Comparison of ENCODE assay signal across 9 mouse cellular contexts in the genomic region with DNA sequence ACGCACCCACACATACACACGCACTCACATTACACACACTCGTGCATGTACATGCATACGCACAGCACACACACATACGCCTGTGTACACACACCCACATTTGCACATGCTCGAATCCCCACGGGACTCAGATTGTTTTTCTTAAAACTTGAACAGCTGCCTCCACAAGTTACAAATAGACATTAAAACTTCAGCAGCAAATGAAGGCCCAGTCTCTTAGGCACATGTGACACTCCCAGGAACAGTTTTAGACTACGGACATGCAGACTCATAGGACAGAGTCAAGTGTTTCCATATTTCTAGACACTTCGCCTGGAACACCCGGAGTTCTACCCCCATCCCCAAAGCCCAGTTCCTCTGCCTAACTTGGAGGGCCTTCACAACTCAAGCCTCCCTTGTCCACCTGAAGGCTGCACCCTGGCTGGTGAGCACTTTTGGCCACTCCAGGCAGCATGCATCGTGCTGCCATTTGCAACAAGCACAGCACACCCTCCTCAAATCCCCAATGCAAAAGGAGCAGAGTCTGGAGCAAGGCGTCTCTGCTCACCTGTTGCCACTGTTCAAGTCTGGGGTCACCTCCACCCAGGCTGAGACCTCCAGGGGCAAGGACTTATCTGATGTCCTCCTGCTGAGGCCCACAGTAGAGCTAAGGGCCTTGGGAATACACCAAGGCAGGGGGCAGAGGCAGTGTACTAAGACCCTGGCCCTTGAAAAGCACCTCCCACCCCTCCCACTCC. TPM values are rescaled to one million over a fixed set of nuclear protein-coding genes. Genes with fewer than 3 reads are reported as not detected.
DNase-seq lines count a peak whose midpoint lies in the region; ATAC-seq and TF ChIP-seq lines count a peak whose summit lies in the region.
"Had no signal": no experiment of that assay in that cellular context is flagged by ENCODE, and none has a peak within 500 bp of the region (broad histone marks: within the 10 kb centered on the region; RNA-seq: fewer than 3 reads in every experiment).

No protein-coding gene starts in this region.

- TF ChIP-seq POLR2A in ES-Bruce4 (IDR thresholded peaks at IDR 0.05; ENCODE audit: insufficient read depth, low read length), result no peak

- peaks cover 82% of the 10 kb centered on the region for H3K4me1 ChIP-seq in heart, embryonic 13.5 days
- H3K4me1 ChIP-seq in ES-Bruce4 (ENCODE audit: control insufficient read depth, insufficient read depth, low read length), result peaks cover 6% of the 10 kb centered on the region
- peaks cover 27% of the 10 kb centered on the region for H3K4me1 ChIP-seq in hindbrain, embryonic 12.5 days
- peaks cover 17% of the 10 kb centered on the region for H3K4me1 ChIP-seq in liver, embryonic 16.5 days (ENCODE audit: control insufficient read depth, low read depth, low read length)

- no peak for DNase-seq in heart, postnatal 36 days
- no peak for DNase-seq in frontal cortex, postnatal 25 days (ENCODE audit: low spot score in 2 of 2)
- DNase-seq in adrenal gland, adult 18-20 months (ENCODE audit: low spot score in 2 of 2), result no peak
- no peak for DNase-seq in frontal cortex, postnatal 14 days (ENCODE audit: low spot score in 2 of 2)

- peak overlapping the region; percentile 98 for H3K27ac ChIP-seq in heart, embryonic 13.5 days (replicated peaks)
- no peak overlapping the region for H3K27ac ChIP-seq in ES-Bruce4 (ENCODE audit: insufficient read depth, low read length)
- no peak overlapping the region for H3K27ac ChIP-seq in hindbrain, embryonic 12.5 days
- no peak overlapping the region for H3K27ac ChIP-seq in liver, embryonic 16.5 days (ENCODE audit: low read length)

- H3K9ac ChIP-seq in heart, embryonic 13.5 days, result peak overlapping the region; percentile 98
- H3K9ac ChIP-seq in ES-Bruce4 (ENCODE audit: low read depth, poor library complexity, severe bottlenecking), result no peak overlapping the region; the same call in 1 of the 2 replicates
- no peak overlapping the region for H3K9ac ChIP-seq in hindbrain, embryonic 12.5 days
- no peak overlapping the region for H3K9ac ChIP-seq in liver, embryonic 16.5 days (ENCODE audit: low read depth, low read length)

- 40% methylated on average over 12 of the region's 12 CpGs for WGBS in heart, embryonic 13.5 days
- 75% methylated on average over 12 of the region's 12 CpGs for WGBS in hindbrain, embryonic 12.5 days
- WGBS in liver, embryonic 16.5 days (ENCODE audit: insufficient replicate concordance), result 72% methylated on average over 12 of the region's 12 CpGs

- peak overlapping the region; percentile 92 for H3K4me3 ChIP-seq in heart, embryonic 13.5 days
- peak overlapping the region; percentile 17 for H3K4me3 ChIP-seq in ES-Bruce4 (ENCODE audit: low read depth, low read length)
- no peak overlapping the region for H3K4me3 ChIP-seq in hindbrain, embryonic 12.5 days
- no peak overlapping the region for H3K4me3 ChIP-seq in liver, embryonic 16.5 days (ENCODE audit: low read depth, low read length)

- peak overlapping the region; percentile 97 for H3K4me2 ChIP-seq in heart, embryonic 13.5 days
- H3K4me2 ChIP-seq in hindbrain, embryonic 12.5 days (replicated peaks), result peak overlapping the region; percentile 99
- peak overlapping the region; percentile 95; the same call in 1 of the 2 replicates for H3K4me2 ChIP-seq in liver, embryonic 16.5 days (ENCODE audit: low read depth, low read length)

- intact Hi-C loops in heart, postnatal 36 days (cut with DNase I), result no loop called here

- no peak for ATAC-seq in heart, embryonic 13.5 days (ENCODE audit: extremely low read depth, insufficient number of reproducible peaks, low FRiP score, low TSS enrichment)
- ATAC-seq in hindbrain, embryonic 12.5 days (ENCODE audit: low FRiP score), result no peak
- no peak for ATAC-seq in liver, embryonic 16.5 days (ENCODE audit: low read depth)

- no peak for TF ChIP-seq CTCF in ES-Bruce4 (IDR thresholded peaks at IDR 0.05; ENCODE audit: low read depth, low read length)

- no peaks in the 10 kb centered on the region for H3K27me3 ChIP-seq in heart, embryonic 13.5 days (replicated peaks)
- H3K27me3 ChIP-seq in ES-Bruce4 (ENCODE audit: control insufficient read depth, insufficient read depth, low read length, poor library complexity, severe bottlenecking), result no peaks in the 10 kb centered on the region
- H3K27me3 ChIP-seq in hindbrain, embryonic 12.5 days, result peaks cover 59% of the 10 kb centered on the region
- H3K27me3 ChIP-seq in liver, embryonic 16.5 days (ENCODE audit: control insufficient read depth, insufficient read depth, low read depth, low read length), result peaks cover 15% of the 10 kb centered on the region

- TF ChIP-seq EP300 in ES-Bruce4 (IDR thresholded peaks at IDR 0.05; ENCODE audit: insufficient read depth, low read depth, low read length), result no peak

- no peaks in the 10 kb centered on the region for H3K9me3 ChIP-seq in heart, embryonic 13.5 days
- no peaks in the 10 kb centered on the region for H3K9me3 ChIP-seq in ES-Bruce4 (replicated peaks; ENCODE audit: control insufficient read depth, insufficient read depth, low read length, poor library complexity, severe bottlenecking)
- no peaks in the 10 kb centered on the region for H3K9me3 ChIP-seq in hindbrain, embryonic 12.5 days (replicated peaks)
- no peaks in the 10 kb centered on the region for H3K9me3 ChIP-seq in liver, embryonic 16.5 days (replicated peaks; ENCODE audit: control insufficient read depth, low read length)

- no peaks in the 10 kb centered on the region for H3K36me3 ChIP-seq in heart, embryonic 13.5 days
- no peaks in the 10 kb centered on the region for H3K36me3 ChIP-seq in ES-Bruce4 (ENCODE audit: control insufficient read depth, insufficient read depth, low read length, poor library complexity, severe bottlenecking)
- H3K36me3 ChIP-seq in hindbrain, embryonic 12.5 days, result no peaks in the 10 kb centered on the region
- H3K36me3 ChIP-seq in liver, embryonic 16.5 days (ENCODE audit: control insufficient read depth, insufficient read depth), result no peaks in the 10 kb centered on the region

RNA-seq across cellular contexts. Expression of a gene that starts 1.7 kb away (rescaled TPM):
- polyA plus RNA-seq in heart, embryonic 13.5 days (2015; fragmentation: Nextera tagmentation; extraction: Ambion mirVana), result 145 and 160 TPM in 2 replicates
- total RNA-seq in heart, postnatal 36 days (2021), result 10 to 100 TPM; 18.2 to 19.5 TPM
- 19.7 and 24.3 TPM in 2 replicates for polyA plus RNA-seq in ES-Bruce4 (2011; ENCODE audit: insufficient read depth, insufficient read length, low read depth, missing spikeins)
- polyA plus RNA-seq in hindbrain, embryonic 12.5 days (2016; fragmentation: Nextera tagmentation; extraction: Ambion mirVana), result 14.5 and 15.3 TPM in 2 replicates
- 3.1 and 4.9 TPM in 2 replicates for polyA plus RNA-seq in liver, embryonic 16.5 days (2015; fragmentation: Nextera tagmentation; extraction: Ambion mirVana)
- 1 to 10 TPM; 1.3 to 2.6 TPM for total RNA-seq in adrenal gland, adult 18-20 months (2021)

RNA-seq across cellular contexts. Expression of a gene that starts 25.5 kb away (rescaled TPM):
- not detected in 2 replicates for polyA plus RNA-seq in heart, embryonic 13.5 days (2015; fragmentation: Nextera tagmentation; extraction: Ambion mirVana)
- total RNA-seq in heart, postnatal 36 days (2021), result not detected
- polyA plus RNA-seq in ES-Bruce4 (2011; ENCODE audit: insufficient read depth, insufficient read length, low read depth, missing spikeins), result not detected in 2 replicates
- 0.32 TPM in 1 of 2 replicates, not detected in the other for polyA plus RNA-seq in hindbrain, embryonic 12.5 days (2016; fragmentation: Nextera tagmentation; extraction: Ambion mirVana)
- polyA plus RNA-seq in liver, embryonic 16.5 days (2015; fragmentation: Nextera tagmentation; extraction: Ambion mirVana), result 0.25 and 0.94 TPM in 2 replicates
- total RNA-seq in adrenal gland, adult 18-20 months (2021), result 1 to 10 TPM in 1 of 2 experiments, under 1 TPM in 1; 0.80 to 3.4 TPM
- total RNA-seq: left cerebral cortex, postnatal 25 days had no signal

RNA-seq across cellular contexts. Expression of a gene that starts 31.3 kb away (rescaled TPM):
- 82.3 and 88.2 TPM in 2 replicates for polyA plus RNA-seq in heart, embryonic 13.5 days (2015; fragmentation: Nextera tagmentation; extraction: Ambion mirVana)
- total RNA-seq in heart, postnatal 36 days (2021), result 10 to 100 TPM; 45.9 to 46.8 TPM
- 296 and 298 TPM in 2 replicates for polyA plus RNA-seq in ES-Bruce4 (2011; ENCODE audit: insufficient read depth, insufficient read length, low read depth, missing spikeins)
- polyA plus RNA-seq in hindbrain, embryonic 12.5 days (2016; fragmentation: Nextera tagmentation; extraction: Ambion mirVana), result 112 and 123 TPM in 2 replicates
- polyA plus RNA-seq in liver, embryonic 16.5 days (2015; fragmentation: Nextera tagmentation; extraction: Ambion mirVana), result 62.3 and 68.2 TPM in 2 replicates
- total RNA-seq in adrenal gland, adult 18-20 months (2021), result 10 to 100 TPM; 75.1 to 86.3 TPM

RNA-seq across cellular contexts. Expression of a gene that starts 47.6 kb away (rescaled TPM):
- 0.47 and 0.55 TPM in 2 replicates for polyA plus RNA-seq in heart, embryonic 13.5 days (2015; fragmentation: Nextera tagmentation; extraction: Ambion mirVana)
- total RNA-seq in heart, postnatal 36 days (2021), result not detected
- 0.64 and 0.87 TPM in 2 replicates for polyA plus RNA-seq in ES-Bruce4 (2011; ENCODE audit: insufficient read depth, insufficient read length, low read depth, missing spikeins)
- polyA plus RNA-seq in hindbrain, embryonic 12.5 days (2016; fragmentation: Nextera tagmentation; extraction: Ambion mirVana), result 6.6 and 7.9 TPM in 2 replicates
- polyA plus RNA-seq in liver, embryonic 16.5 days (2015; fragmentation: Nextera tagmentation; extraction: Ambion mirVana), result not detected in 2 replicates
- total RNA-seq in adrenal gland, adult 18-20 months (2021), result under 1 TPM; 0.20 to 0.26 TPM

Comparison
In these comparisons a context has a peak if more than half of its experiments do, and no peak if none do; other contexts are left out.
1. H3K4me3 ChIP-seq: peak in heart, embryonic 13.5 days (single experiment) and ES-Bruce4 (single experiment); none in hindbrain, embryonic 12.5 days (single experiment) and liver, embryonic 16.5 days (single experiment).
2. Peak in every context shown above with its lines, with median percentiles within 50 percentile points of each other: H3K4me2 ChIP-seq.